Mouse (Mus musculus) midbrain, embryonic 15.5 days (tissue): ENCODE results near the gene Ephb1. TPM values are rescaled to one million over a fixed set of nuclear protein-coding genes. Genes with fewer than 3 reads are reported as not detected.

Source experiments
- ATAC-seq: fragments of 200-750 bp; cut with Nextera tagmentation; replicated peaks from 2 replicates; pipeline ENCODE4 v1.8.0; 2017; ENCODE audit warnings: moderate TSS enrichment
- H3K27ac ChIP-seq: fragments of 300-500 bp; sonication (generic); 2 replicates; pipeline ENCODE4 v1.5.1; 2015; ENCODE audit warnings: mild to moderate bottlenecking, inconsistent platforms
- H3K27me3 ChIP-seq: fragments of 300-500 bp; sonication (generic); replicated peaks from 2 replicates; pipeline ENCODE4 v1.6.1; 2015; ENCODE audit warnings: inconsistent platforms
- H3K36me3 ChIP-seq: fragments of 300-500 bp; sonication (generic); replicated peaks from 2 replicates; pipeline ENCODE4 v1.6.1; 2015; ENCODE audit warnings: inconsistent platforms
- H3K4me1 ChIP-seq: fragments of 300-500 bp; sonication (generic); 2 replicates; pipeline ENCODE4 v1.6.1; 2015; ENCODE audit warnings: inconsistent platforms
- H3K4me2 ChIP-seq: fragments of 300-500 bp; sonication (generic); 2 replicates; pipeline ENCODE4 v1.6.1; 2015; ENCODE audit warnings: inconsistent platforms, mild to moderate bottlenecking, moderate library complexity
- H3K4me3 ChIP-seq: fragments of 300-500 bp; sonication (generic); 2 replicates; pipeline ENCODE4 v1.5.1; 2015; ENCODE audit warnings: mild to moderate bottlenecking, inconsistent platforms
- H3K9ac ChIP-seq: fragments of 300-500 bp; sonication (generic); 2 replicates; pipeline ENCODE4 v1.6.1; 2015; ENCODE audit warnings: mild to moderate bottlenecking, inconsistent platforms
- H3K9me3 ChIP-seq: fragments of 300-500 bp; sonication (generic); 2 replicates; pipeline ENCODE4 v1.6.1; 2016; ENCODE audit warnings: inconsistent platforms
- WGBS: fragments of 180-500 bp; shearing (Covaris S2); methylation state at CpG from one replicate; pipeline ENCODE4 v1.1.7; 2015; ENCODE audit warnings: mixed read lengths; 5-methylcytosine and 5-hydroxymethylcytosine counted together
- polyA plus RNA-seq: library from polyadenylated mRNA; unstranded; fragments of >200 nt; fragmentation: Nextera tagmentation; extraction: Ambion mirVana; gene quantifications from 2 replicates; pipeline ENCODE4 v1.2.1, GENCODE M21; 2015

The Ephb1 gene
- polyA plus RNA-seq, 1 experiment from 2014 or later: 90.2 TPM

DNA sequence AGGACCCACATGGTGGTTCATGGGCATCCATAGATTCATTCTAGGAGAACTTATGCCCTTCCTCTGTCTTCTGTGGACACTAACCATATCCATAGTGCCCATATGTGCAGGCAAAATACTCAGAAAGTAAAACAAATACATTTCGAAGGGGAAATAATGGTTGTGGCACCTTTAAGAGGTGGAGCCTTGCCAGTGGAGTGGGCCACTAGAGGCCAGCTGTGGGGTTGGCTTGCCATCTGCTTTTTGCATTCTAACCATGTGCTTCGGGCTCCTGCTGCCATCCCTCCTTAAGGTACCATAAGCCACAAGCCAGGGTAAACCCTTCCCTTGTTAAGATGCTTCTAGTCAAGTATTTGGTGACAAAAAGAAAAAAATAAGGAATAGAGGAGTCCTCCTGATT, 373.3 kb downstream of the Ephb1 start:
- 0 out of 2 replicates have a peak, but pooled peaks cover 3% of the 10 kb centered on the region for H3K4me1 ChIP-seq
- 76% methylated on average over 2 of the region's 2 CpGs for WGBS
- H3K4me2 ChIP-seq: no peak overlapping the region
- H3K9me3 ChIP-seq: no peaks in the 10 kb centered on the region
- H3K36me3 ChIP-seq: no peaks in the 10 kb centered on the region
- no peak overlapping the region for H3K27ac ChIP-seq
- H3K9ac ChIP-seq: no peak overlapping the region
- no peak overlapping the region for H3K4me3 ChIP-seq
- no peaks in the 10 kb centered on the region for H3K27me3 ChIP-seq
- no peak for ATAC-seq

DNA sequence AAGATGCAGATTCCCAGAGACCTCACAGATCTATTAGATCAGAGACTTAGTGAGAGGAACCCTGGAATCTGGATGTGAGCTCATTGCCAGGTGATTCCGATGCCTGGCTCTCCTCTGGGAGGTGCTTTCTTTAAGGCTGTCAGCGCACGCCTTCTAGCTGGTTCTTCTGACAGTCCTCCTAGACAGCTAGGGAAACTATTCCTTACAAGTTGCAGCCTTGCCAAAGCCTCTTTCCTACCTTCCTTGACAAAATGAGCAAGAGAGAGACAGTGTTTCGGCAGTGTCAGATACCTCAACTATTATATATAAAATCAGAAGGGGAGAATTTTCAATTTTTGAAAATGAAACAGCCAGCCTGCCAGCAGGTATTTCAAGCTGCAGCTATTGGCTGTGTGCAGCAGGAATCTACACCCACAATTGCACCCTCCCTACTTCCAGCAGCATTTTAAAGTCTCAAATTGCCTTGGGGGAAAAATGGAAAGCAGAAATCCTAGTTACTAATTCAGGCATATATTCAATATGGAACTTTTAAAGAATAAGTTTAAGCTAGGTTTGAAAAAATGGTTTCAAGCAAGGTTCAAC, 377.5 kb downstream of the Ephb1 start:
- no peak overlapping the region for H3K4me2 ChIP-seq
- H3K4me1 ChIP-seq: 0 out of 2 replicates have a peak, but pooled peaks cover 13% of the 10 kb centered on the region
- H3K9ac ChIP-seq: no peak overlapping the region
- H3K27me3 ChIP-seq: no peaks in the 10 kb centered on the region
- WGBS: 78% methylated on average over 4 of the region's 4 CpGs
- no peaks in the 10 kb centered on the region for H3K36me3 ChIP-seq
- H3K27ac ChIP-seq: peak overlapping the region; percentile 56; the same call in 1 of the 2 replicates
- H3K4me3 ChIP-seq: no peak overlapping the region
- ATAC-seq: no peak
- no peaks in the 10 kb centered on the region for H3K9me3 ChIP-seq

DNA sequence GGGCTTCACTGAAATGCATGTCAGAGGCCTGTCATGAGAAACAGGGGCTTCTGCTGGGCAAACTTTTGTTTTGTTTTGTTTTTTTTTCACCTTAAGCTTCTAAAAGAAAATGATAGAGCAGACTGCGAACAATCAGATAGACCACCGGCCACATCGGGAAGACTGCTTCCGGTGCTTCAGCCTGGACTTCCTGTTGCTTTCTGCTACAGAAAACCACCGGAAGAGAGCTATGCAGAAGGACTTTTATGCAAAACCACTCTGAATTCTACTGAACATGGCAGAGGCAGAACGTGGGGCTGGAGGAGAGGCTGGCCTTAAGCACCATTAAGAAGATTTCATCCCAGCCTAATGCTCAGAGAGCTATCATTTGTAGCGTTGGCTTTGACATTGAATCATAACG, 382.2 kb downstream of the Ephb1 start:
- Histone ChIP-seq H3K4me1 (0 out of 2 replicates have a peak, but pooled peaks cover 10% of the 10 kb centered on the region), H3K9me3 (no peaks in the 10 kb centered on the region), H3K27ac (no peak overlapping the region), H3K36me3 (peaks cover 5% of the 10 kb centered on the region; the same call in 1 of the 2 replicates), H3K4me3 (no peak overlapping the region), H3K27me3 (no peaks in the 10 kb centered on the region), H3K4me2 (no peak overlapping the region), H3K9ac (no peak overlapping the region)
- 66% methylated on average over 8 of the region's 8 CpGs for WGBS
- ATAC-seq: no peak

DNA sequence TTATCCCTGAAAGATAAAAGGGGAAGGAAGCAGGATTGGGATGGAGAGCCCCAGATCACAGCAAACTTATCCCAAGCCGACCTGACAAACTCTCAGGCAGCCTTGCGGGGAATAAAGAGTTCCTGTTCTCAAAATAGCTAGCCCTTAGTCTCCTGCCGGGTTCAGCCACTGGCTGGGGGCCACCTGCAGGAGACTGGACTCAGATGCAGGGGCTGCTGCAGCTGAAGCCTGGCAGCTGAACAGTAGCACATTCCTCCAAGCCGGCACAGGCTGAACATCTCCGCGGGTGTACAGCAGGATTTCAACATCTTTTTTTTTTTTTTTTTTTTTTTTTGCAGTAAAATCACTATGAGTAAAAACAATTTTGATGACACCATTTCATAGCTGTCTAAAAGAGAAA, 382.7 kb downstream of the Ephb1 start:
- H3K4me3 ChIP-seq: no peak overlapping the region
- 23% methylated on average over 6 of the region's 6 CpGs for WGBS
- no peak overlapping the region for H3K4me2 ChIP-seq
- H3K9ac ChIP-seq: no peak overlapping the region
- no peak overlapping the region for H3K27ac ChIP-seq
- H3K27me3 ChIP-seq: no peaks in the 10 kb centered on the region
- H3K9me3 ChIP-seq: no peaks in the 10 kb centered on the region
- 0 out of 2 replicates have a peak, but pooled peaks cover 10% of the 10 kb centered on the region for H3K4me1 ChIP-seq
- peaks cover 5% of the 10 kb centered on the region; the same call in 1 of the 2 replicates for H3K36me3 ChIP-seq
- no peak for ATAC-seq

DNA sequence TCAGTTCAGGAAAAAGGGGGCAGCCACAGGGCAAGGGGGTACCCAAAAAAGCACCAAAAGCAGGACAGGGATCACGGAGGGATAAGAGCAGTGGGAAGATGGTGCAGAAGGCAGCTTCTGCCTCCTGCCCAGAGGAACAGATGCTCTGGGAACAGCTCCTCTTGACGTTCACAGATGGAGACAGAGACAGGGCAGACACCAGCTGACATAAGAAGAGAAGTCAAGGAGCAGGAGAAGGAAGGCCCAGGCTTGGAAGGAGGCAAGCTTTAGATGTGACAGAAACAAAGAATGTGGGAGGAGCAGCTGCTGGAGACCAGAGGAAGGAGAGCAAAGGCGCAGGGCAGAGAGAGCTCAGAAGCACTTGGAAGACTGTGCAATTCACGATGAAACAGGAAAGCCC, 398.3 kb downstream of the Ephb1 start:
- WGBS: 34% methylated on average over 4 of the region's 4 CpGs
- Histone ChIP-seq H3K9ac (no peak overlapping the region), H3K27ac (peak overlapping the region; percentile 48), H3K4me1 (peaks cover 23% of the 10 kb centered on the region), H3K9me3 (no peaks in the 10 kb centered on the region), H3K36me3 (no peaks in the 10 kb centered on the region), H3K4me2 (no peak overlapping the region), H3K4me3 (no peak overlapping the region), H3K27me3 (no peaks in the 10 kb centered on the region)
- ATAC-seq: no peak

DNA sequence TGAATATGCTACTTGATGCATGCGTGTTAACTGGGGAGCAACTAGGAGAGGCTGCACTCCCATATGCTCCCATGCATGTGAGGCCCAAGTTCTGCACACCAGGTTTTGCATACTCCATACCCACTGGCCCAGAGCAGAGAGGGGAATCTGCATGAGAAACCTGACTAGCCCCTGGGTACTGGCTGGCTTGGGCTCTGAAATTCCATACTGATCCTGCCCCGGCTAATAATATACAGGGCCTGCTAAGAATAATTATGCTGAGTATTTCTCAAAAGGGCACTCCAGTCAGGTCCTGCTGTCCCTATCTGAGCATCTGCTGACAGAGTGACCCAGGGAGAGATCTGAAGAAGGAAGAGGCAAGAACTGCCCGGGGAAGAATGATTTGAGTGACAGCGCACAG, 400.0 kb downstream of the Ephb1 start:
- no peak for ATAC-seq
- peak overlapping the region; percentile 52 for H3K27ac ChIP-seq
- no peak overlapping the region for H3K4me3 ChIP-seq
- H3K36me3 ChIP-seq: no peaks in the 10 kb centered on the region
- no peaks in the 10 kb centered on the region for H3K27me3 ChIP-seq
- no peak overlapping the region for H3K9ac ChIP-seq
- H3K4me1 ChIP-seq: peaks cover 36% of the 10 kb centered on the region
- 58% methylated on average over 4 of the region's 4 CpGs for WGBS
- H3K9me3 ChIP-seq: no peaks in the 10 kb centered on the region
- H3K4me2 ChIP-seq: no peak overlapping the region

DNA sequence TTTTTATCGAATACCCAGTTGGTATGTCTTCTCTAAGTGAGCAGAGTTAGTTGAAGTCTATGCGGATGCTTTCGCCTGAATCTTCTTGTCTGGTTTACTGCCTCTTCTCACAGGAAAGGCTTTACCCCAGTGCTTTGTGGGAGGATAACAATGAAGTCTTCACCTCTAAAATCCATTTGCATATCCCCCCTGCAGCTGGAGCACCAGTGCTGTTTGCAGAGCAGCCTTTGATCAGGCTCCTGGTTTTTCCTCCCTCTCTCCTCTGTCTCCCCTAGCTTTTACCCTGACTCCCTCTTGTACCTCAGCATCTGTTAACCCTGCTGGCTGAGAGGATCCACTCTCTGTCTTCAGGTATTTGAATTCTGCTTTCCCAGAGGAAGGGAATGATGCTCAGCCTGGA, 404.4 kb downstream of the Ephb1 start:
- WGBS: 4% methylated on average over 3 of the region's 3 CpGs
- Histone ChIP-seq H3K27me3 (no peaks in the 10 kb centered on the region), H3K4me2 (no peak overlapping the region), H3K9me3 (no peaks in the 10 kb centered on the region), H3K9ac (no peak overlapping the region), H3K4me3 (no peak overlapping the region), H3K4me1 (peaks cover 25% of the 10 kb centered on the region), H3K27ac (peak overlapping the region; percentile 73), H3K36me3 (no peaks in the 10 kb centered on the region)
- peak; percentile 60; the same call in 1 of the 2 replicates for ATAC-seq

DNA sequence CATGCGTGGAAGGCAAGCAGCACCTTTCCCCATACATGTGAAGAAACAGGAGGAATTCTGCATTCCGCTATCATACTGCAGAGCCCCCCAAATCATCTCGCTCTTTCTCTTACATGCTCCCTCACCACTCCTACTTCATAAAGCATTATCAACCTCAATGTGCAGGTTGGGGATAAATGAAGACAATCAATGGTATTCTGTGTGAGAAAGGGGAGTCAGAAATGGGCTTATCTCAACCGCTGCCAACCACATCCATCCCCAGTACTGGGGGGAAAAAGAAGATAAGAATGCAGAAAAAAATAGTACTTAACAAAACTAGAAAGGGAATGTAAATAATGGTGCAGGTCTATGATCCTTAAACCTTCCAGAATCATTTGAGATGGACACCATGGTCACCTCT, 408.7 kb downstream of the Ephb1 start:
- WGBS: 92% methylated on average over 4 of the region's 4 CpGs
- H3K4me1 ChIP-seq: peaks cover 28% of the 10 kb centered on the region
- H3K27me3 ChIP-seq: no peaks in the 10 kb centered on the region
- no peak overlapping the region for H3K27ac ChIP-seq
- H3K4me3 ChIP-seq: no peak overlapping the region
- no peak for ATAC-seq
- no peaks in the 10 kb centered on the region for H3K36me3 ChIP-seq
- no peak overlapping the region for H3K4me2 ChIP-seq
- H3K9ac ChIP-seq: no peak overlapping the region
- H3K9me3 ChIP-seq: no peaks in the 10 kb centered on the region

DNA sequence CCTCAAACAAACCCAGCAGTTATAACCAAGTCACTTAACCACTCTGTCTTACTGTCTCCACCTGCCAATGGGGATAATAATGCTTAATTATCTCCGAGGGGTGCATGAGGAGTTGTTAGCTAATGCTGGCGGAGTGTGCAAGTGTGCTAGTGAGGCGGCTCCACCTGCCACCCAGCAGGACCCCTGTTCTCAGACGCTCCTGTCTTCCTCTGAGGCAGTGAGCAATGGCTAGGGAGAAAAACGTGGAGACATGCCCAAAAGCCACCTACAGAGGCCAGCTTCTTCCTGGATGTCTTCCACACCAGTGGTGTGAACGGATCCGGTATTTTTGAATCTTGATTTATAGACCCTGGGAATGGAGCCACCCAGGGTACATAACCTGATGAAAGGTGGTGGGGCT, 409.2 kb downstream of the Ephb1 start:
- H3K36me3 ChIP-seq: no peaks in the 10 kb centered on the region
- WGBS: 60% methylated on average over 7 of the region's 7 CpGs
- ATAC-seq: no peak
- no peak overlapping the region for H3K4me3 ChIP-seq
- no peak overlapping the region for H3K9ac ChIP-seq
- H3K27me3 ChIP-seq: no peaks in the 10 kb centered on the region
- H3K9me3 ChIP-seq: no peaks in the 10 kb centered on the region
- H3K27ac ChIP-seq: no peak overlapping the region
- no peak overlapping the region for H3K4me2 ChIP-seq
- H3K4me1 ChIP-seq: peaks cover 23% of the 10 kb centered on the region

DNA sequence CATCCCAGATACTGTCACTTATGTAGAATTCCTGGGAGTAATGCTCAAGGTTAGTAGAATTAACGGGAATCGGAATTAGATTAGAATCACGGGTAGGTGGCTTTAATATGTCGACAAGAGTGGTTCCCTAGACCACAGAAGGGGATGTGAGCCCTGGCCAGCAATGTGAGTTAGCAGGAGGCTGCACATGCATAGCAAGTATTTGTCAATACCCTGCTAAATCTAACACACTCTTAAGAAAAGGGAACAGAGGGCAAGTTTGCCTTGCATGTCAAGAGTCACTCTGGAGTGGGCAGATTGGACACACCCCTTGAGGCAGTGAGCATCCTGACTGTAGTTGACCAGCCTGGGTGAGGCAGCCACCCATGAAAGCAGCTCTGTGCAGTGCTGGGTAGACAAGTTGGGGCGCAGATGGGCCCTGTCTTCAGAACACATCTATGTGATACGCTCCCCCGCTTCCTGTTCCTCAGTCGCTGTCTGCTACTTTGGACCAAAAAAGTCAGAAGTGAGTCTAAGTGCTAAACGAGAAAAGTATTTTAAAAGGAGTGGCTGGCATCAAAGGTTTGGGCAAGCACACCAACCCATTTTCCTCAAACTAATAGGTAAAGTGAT, 412.3 kb downstream of the Ephb1 start:
- Histone ChIP-seq H3K27ac (peak overlapping the region; percentile 67), H3K9me3 (no peaks in the 10 kb centered on the region), H3K4me3 (no peak overlapping the region), H3K27me3 (no peaks in the 10 kb centered on the region), H3K36me3 (no peaks in the 10 kb centered on the region), H3K9ac (no peak overlapping the region), H3K4me2 (no peak overlapping the region), H3K4me1 (peaks cover 17% of the 10 kb centered on the region; the same call in 1 of the 2 replicates)
- WGBS: 90% methylated on average over 9 of the region's 9 CpGs
- ATAC-seq: no peak

DNA sequence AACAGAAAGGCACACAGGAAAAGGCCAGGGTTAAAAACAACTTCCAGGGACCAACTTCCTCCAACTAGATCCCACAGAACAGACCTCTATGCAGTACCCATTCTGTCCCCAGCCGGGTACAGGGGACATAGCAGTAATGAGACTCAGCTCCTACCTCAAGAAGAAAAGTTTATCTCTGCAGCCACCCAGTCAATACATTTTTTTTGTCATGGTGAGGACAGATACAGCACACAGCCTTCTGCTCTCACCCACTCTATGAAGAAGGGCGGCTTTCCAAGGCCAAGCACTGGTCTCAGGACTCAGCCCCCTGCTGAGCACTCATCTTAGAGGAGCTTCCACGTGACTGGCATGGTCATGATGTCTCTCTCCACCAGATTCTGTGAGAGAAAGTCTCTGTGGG, 414.3 kb downstream of the Ephb1 start:
- WGBS: 81% methylated on average over 3 of the region's 3 CpGs
- no peak overlapping the region for H3K4me3 ChIP-seq
- ATAC-seq: no peak
- peaks cover 23% of the 10 kb centered on the region; the same call in 1 of the 2 replicates for H3K4me1 ChIP-seq
- H3K27me3 ChIP-seq: no peaks in the 10 kb centered on the region
- H3K27ac ChIP-seq: no peak overlapping the region
- no peak overlapping the region for H3K4me2 ChIP-seq
- no peaks in the 10 kb centered on the region for H3K36me3 ChIP-seq
- no peaks in the 10 kb centered on the region for H3K9me3 ChIP-seq
- no peak overlapping the region for H3K9ac ChIP-seq

DNA sequence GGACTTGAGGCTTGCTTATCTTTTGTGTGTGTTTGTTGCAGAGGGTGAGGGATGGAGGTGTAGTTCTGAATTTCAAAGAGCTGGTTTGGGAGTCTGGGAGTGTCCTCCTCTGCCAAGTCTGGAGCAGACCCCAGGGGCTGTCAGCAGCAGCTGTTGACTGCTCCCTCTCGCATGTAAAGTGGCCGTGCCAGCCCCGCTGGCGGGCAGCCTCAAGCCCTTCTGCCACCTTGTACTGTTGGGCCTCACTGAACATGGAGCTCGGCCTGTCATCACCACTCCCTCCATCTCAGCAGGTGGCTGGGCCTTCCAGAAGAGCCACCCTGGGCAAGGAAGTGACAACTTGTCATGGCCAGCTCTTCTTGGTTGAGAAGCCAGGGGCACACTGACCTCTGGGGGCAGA, 415.5 kb downstream of the Ephb1 start:
- peak overlapping the region; percentile 18 for H3K27ac ChIP-seq
- no peaks in the 10 kb centered on the region for H3K36me3 ChIP-seq
- H3K4me2 ChIP-seq: no peak overlapping the region
- 30% methylated on average over 5 of the region's 5 CpGs for WGBS
- H3K4me3 ChIP-seq: no peak overlapping the region
- no peak overlapping the region for H3K9ac ChIP-seq
- ATAC-seq: peak; percentile 68; the same call in 1 of the 2 replicates
- no peaks in the 10 kb centered on the region for H3K9me3 ChIP-seq
- H3K4me1 ChIP-seq: peaks cover 32% of the 10 kb centered on the region; the same call in 1 of the 2 replicates
- H3K27me3 ChIP-seq: no peaks in the 10 kb centered on the region

DNA sequence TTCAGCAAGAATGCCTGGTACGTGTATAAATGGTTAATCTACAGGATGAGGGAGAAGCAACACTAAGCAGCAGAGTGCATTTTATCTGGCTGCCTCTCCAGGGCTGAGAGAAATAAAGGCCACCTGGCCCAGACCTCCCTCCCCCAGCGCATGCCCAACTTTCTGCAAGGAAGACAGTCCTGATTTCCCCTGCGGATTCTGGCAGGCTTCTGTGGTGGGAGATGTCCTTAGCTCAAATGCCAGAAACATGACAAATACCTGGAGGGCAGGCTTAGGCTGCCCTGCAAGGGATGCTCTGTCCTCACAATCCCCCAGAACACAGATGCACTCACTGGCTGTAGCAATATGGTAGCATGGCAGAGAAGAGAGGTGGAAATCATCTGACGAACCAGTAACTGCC, 416.4 kb downstream of the Ephb1 start:
- Histone ChIP-seq H3K27me3 (no peaks in the 10 kb centered on the region), H3K9me3 (no peaks in the 10 kb centered on the region), H3K27ac (no peak overlapping the region), H3K9ac (no peak overlapping the region), H3K4me1 (peaks cover 35% of the 10 kb centered on the region; the same call in 1 of the 2 replicates), H3K36me3 (no peaks in the 10 kb centered on the region), H3K4me3 (no peak overlapping the region), H3K4me2 (no peak overlapping the region)
- 80% methylated on average over 4 of the region's 4 CpGs for WGBS
- ATAC-seq: no peak
